ENCODE assay signal across 14 mouse cellular contexts in the genomic region with DNA sequence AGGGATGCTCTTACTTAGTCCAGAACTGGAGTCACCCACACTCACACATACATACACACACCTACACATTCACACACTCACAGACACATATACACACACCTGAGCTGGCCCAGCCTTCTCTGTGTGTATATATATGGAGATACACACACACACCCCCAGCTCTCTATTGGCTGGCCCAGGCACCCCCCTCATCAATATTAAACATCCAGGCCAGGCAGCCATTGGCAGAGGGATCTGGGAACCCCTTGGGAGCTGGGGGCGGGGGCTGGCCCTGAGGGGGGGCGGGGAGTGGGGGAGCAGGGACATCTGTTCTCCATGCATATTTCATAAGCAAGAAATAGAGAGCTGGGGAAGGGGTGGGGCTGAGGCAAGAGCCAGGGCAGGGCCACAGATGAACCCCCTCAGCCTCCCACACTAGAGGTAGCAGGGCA. TPM values are rescaled to one million over a fixed set of nuclear protein-coding genes. Genes with fewer than 3 reads are reported as not detected.
DNase-seq lines count a peak whose midpoint lies in the region; ATAC-seq lines count a peak whose summit lies in the region.
"Had no signal": no experiment of that assay in that cellular context is flagged by ENCODE, and none has a peak within 500 bp of the region (broad histone marks: within the 10 kb centered on the region; RNA-seq: fewer than 3 reads in every experiment).

A gene (minus strand): TSS at position 83 of the 431 bp plus-strand sequence.

- no peak for DNase-seq in heart, embryonic 10.5 days (ENCODE audit: low spot score)
- DNase-seq in heart, postnatal 14 days = no peak
- DNase-seq in hindbrain, embryonic 11.5 days (ENCODE audit: low spot score) = peak; percentile 75
- no peak for DNase-seq in adrenal gland, postnatal 14 days
- no peak for DNase-seq in testis, postnatal 10 days (ENCODE audit: low spot score)
- DNase-seq in layer of hippocampus, adult 18-20 months (ENCODE audit: low spot score in 2 of 2) = no peak
- DNase-seq: cerebellum, adult 18-20 months; lung, adult 18-20 months had no signal

- H3K4me3 ChIP-seq in heart, embryonic 10.5 days = no peak within 1 kb of the TSS
- H3K4me3 ChIP-seq in embryonic facial prominence, embryonic 12.5 days = peak within 1 kb of the TSS; percentile 15
- H3K4me3 ChIP-seq in hindbrain, embryonic 11.5 days (ENCODE audit: low read depth, low read length) = peak within 1 kb of the TSS; percentile 45
- H3K4me3 ChIP-seq in midbrain, embryonic 15.5 days = peak within 1 kb of the TSS; percentile 26
- H3K4me3 ChIP-seq: intestine, embryonic 15.5 days; left cerebral cortex, adult 2 months had no signal

- peak; percentile 64 for ATAC-seq in embryonic facial prominence, embryonic 12.5 days (ENCODE audit: insufficient number of reproducible peaks, insufficient read depth, low FRiP score, low TSS enrichment)
- peak; percentile 82 for ATAC-seq in hindbrain, embryonic 11.5 days (ENCODE audit: low FRiP score)
- peak; percentile 64 for ATAC-seq in midbrain, embryonic 15.5 days (replicated peaks)
- ATAC-seq: intestine, embryonic 15.5 days had no signal

- no peaks in the 10 kb centered on the region for H3K9me3 ChIP-seq in heart, embryonic 10.5 days
- no peaks in the 10 kb centered on the region for H3K9me3 ChIP-seq in embryonic facial prominence, embryonic 12.5 days
- H3K9me3 ChIP-seq in hindbrain, embryonic 11.5 days (ENCODE audit: control insufficient read depth, low read length) = no peaks in the 10 kb centered on the region
- no peaks in the 10 kb centered on the region for H3K9me3 ChIP-seq in midbrain, embryonic 15.5 days
- H3K9me3 ChIP-seq: intestine, embryonic 15.5 days had no signal

- WGBS in heart, embryonic 10.5 days = 53% methylated on average over 2 of the region's 2 CpGs
- 18% methylated on average over 2 of the region's 2 CpGs for WGBS in embryonic facial prominence, embryonic 12.5 days
- 5% methylated on average over 2 of the region's 2 CpGs for WGBS in hindbrain, embryonic 11.5 days
- WGBS in midbrain, embryonic 15.5 days = 13% methylated on average over 2 of the region's 2 CpGs

- H3K4me1 ChIP-seq in heart, embryonic 10.5 days = peaks cover 41% of the 10 kb centered on the region
- peaks cover 35% of the 10 kb centered on the region; the same call in 1 of the 2 replicates for H3K4me1 ChIP-seq in embryonic facial prominence, embryonic 12.5 days
- peaks cover 19% of the 10 kb centered on the region for H3K4me1 ChIP-seq in hindbrain, embryonic 11.5 days (replicated peaks; ENCODE audit: control insufficient read depth, insufficient read depth, low read length)
- H3K4me1 ChIP-seq in midbrain, embryonic 15.5 days = peaks cover 36% of the 10 kb centered on the region

- H3K27ac ChIP-seq in heart, embryonic 10.5 days = 0 out of 2 replicates have a peak within 1 kb of the TSS, but pooled peaks have one; percentile 1
- H3K27ac ChIP-seq in embryonic facial prominence, embryonic 12.5 days = peak within 1 kb of the TSS; percentile 66
- peak within 1 kb of the TSS; percentile 82 for H3K27ac ChIP-seq in hindbrain, embryonic 11.5 days (ENCODE audit: low read depth, low read length)
- peak within 1 kb of the TSS; percentile 65 for H3K27ac ChIP-seq in midbrain, embryonic 15.5 days
- H3K27ac ChIP-seq: intestine, embryonic 15.5 days; left cerebral cortex, adult 2 months had no signal

- H3K36me3 ChIP-seq in heart, embryonic 10.5 days = no peaks in the 10 kb centered on the region
- no peaks in the 10 kb centered on the region for H3K36me3 ChIP-seq in embryonic facial prominence, embryonic 12.5 days
- no peaks in the 10 kb centered on the region for H3K36me3 ChIP-seq in hindbrain, embryonic 11.5 days (ENCODE audit: control insufficient read depth, insufficient read depth, low read length)
- no peaks in the 10 kb centered on the region for H3K36me3 ChIP-seq in midbrain, embryonic 15.5 days (replicated peaks)
- H3K36me3 ChIP-seq: intestine, embryonic 15.5 days had no signal

- peaks cover 75% of the 10 kb centered on the region for H3K27me3 ChIP-seq in heart, embryonic 10.5 days (ENCODE audit: insufficient read depth, poor library complexity, severe bottlenecking)
- peaks cover 45% of the 10 kb centered on the region for H3K27me3 ChIP-seq in embryonic facial prominence, embryonic 12.5 days
- peaks cover 3% of the 10 kb centered on the region; the same call in 1 of the 2 replicates for H3K27me3 ChIP-seq in hindbrain, embryonic 11.5 days (ENCODE audit: control insufficient read depth, insufficient read depth, low read length)
- H3K27me3 ChIP-seq in midbrain, embryonic 15.5 days (replicated peaks) = no peaks in the 10 kb centered on the region

- H3K4me2 ChIP-seq in embryonic facial prominence, embryonic 12.5 days (replicated peaks) = peak within 1 kb of the TSS; percentile 1
- H3K4me2 ChIP-seq in hindbrain, embryonic 11.5 days (replicated peaks; ENCODE audit: low read depth, low read length) = peak within 1 kb of the TSS; percentile 37
- peak within 1 kb of the TSS; percentile 31 for H3K4me2 ChIP-seq in midbrain, embryonic 15.5 days
- H3K4me2 ChIP-seq: intestine, embryonic 15.5 days had no signal

- intact Hi-C loops in heart, postnatal 14 days (cut with DNase I) = no loop called here

- H3K9ac ChIP-seq in embryonic facial prominence, embryonic 12.5 days = no peak within 1 kb of the TSS
- H3K9ac ChIP-seq in hindbrain, embryonic 11.5 days (ENCODE audit: low read depth, low read length) = peak within 1 kb of the TSS; percentile 52
- H3K9ac ChIP-seq in midbrain, embryonic 15.5 days = no peak within 1 kb of the TSS
- H3K9ac ChIP-seq: intestine, embryonic 15.5 days had no signal

RNA-seq across cellular contexts. Expression of the gene that starts here (rescaled TPM):
- 0.09 TPM in 1 of 2 replicates, not detected in the other for polyA plus RNA-seq in heart, embryonic 10.5 days (2016; fragmentation: Nextera tagmentation; extraction: Ambion mirVana)
- not detected for total RNA-seq in heart, postnatal 14 days (2021)
- polyA plus RNA-seq in embryonic facial prominence, embryonic 12.5 days (2016; fragmentation: Nextera tagmentation; extraction: Ambion mirVana) = 3.9 and 4.1 TPM in 2 replicates
- polyA plus RNA-seq in hindbrain, embryonic 11.5 days (2014; fragmentation: Nextera tagmentation; extraction: Ambion mirVana) = 20.5 and 22.3 TPM in 2 replicates
- polyA plus RNA-seq in midbrain, embryonic 15.5 days (2015; fragmentation: Nextera tagmentation; extraction: Ambion mirVana) = 2.0 and 2.5 TPM in 2 replicates
- not detected in 2 replicates for total RNA-seq in adrenal gland, postnatal 14 days (2021)
- 1 to 10 TPM in 1 of 2 experiments, under 1 TPM in 1; 0.68 to 1.1 TPM for total RNA-seq in layer of hippocampus, adult 18-20 months (2021)
- total RNA-seq: adrenal gland, adult 18-20 months had no signal
- polyA plus RNA-seq: C2C12 had no signal

Comparison
In these comparisons a context has a peak if more than half of its experiments do, and no peak if none do; other contexts are left out.
1. H3K27ac ChIP-seq: peak in every context shown above with its lines; median percentile 82 in hindbrain, embryonic 11.5 days; 66 in embryonic facial prominence, embryonic 12.5 days; 65 in midbrain, embryonic 15.5 days; 1 in heart, embryonic 10.5 days.